16 mouse cellular contexts compared by ENCODE assay signal in genomic region chr10:77237795-77238580, GRCm38 (mm10). TPM values are rescaled to one million over a fixed set of nuclear protein-coding genes. Genes with fewer than 3 reads are reported as not detected.
DNase-seq lines count a peak whose midpoint lies in the region; ATAC-seq and TF ChIP-seq lines count a peak whose summit lies in the region.
"Had no signal": no experiment of that assay in that cellular context is flagged by ENCODE, and none has a peak within 500 bp of the region (broad histone marks: within the 10 kb centered on the region; RNA-seq: fewer than 3 reads in every experiment).

No protein-coding gene starts in this region.

- H3K4me1 ChIP-seq in heart, embryonic 10.5 days = peaks cover 25% of the 10 kb centered on the region
- H3K4me1 ChIP-seq in heart, embryonic 11.5 days (ENCODE audit: control insufficient read depth, insufficient read depth, low read length) = peaks cover 7% of the 10 kb centered on the region; the same call in 1 of the 2 replicates
- H3K4me1 ChIP-seq in lung, embryonic 15.5 days = peaks cover 29% of the 10 kb centered on the region
- H3K4me1 ChIP-seq: midbrain, embryonic 12.5 days; neural tube, embryonic 12.5 days had no signal

- no peak for DNase-seq in heart, embryonic 10.5 days (ENCODE audit: low spot score)
- DNase-seq in lung, adult 18-20 months = no peak
- DNase-seq in brain, adult 2 months (ENCODE audit: low read depth, low spot score) = peak; percentile 50
- no peak for DNase-seq in layer of hippocampus, adult 9-11 months
- DNase-seq in retina, embryonic 14.5 days (ENCODE audit: low spot score) = no peak
- DNase-seq: B cell, adult 2 months; cerebellum, adult 9-11 months; gastrocnemius, adult 2 months; kidney, postnatal 4 days had no signal

- H3K36me3 ChIP-seq in heart, embryonic 10.5 days = 0 out of 2 replicates have a peak, but pooled peaks cover 2% of the 10 kb centered on the region
- H3K36me3 ChIP-seq in heart, embryonic 11.5 days (ENCODE audit: control insufficient read depth, insufficient read depth, low read length) = no peaks in the 10 kb centered on the region
- H3K36me3 ChIP-seq in lung, embryonic 15.5 days = no peaks in the 10 kb centered on the region
- peaks cover 7% of the 10 kb centered on the region for H3K36me3 ChIP-seq in myocyte (ENCODE audit: control insufficient read depth, insufficient read depth)
- H3K36me3 ChIP-seq: embryonic facial prominence, embryonic 15.5 days; heart, embryonic 15.5 days; midbrain, embryonic 12.5 days; neural tube, embryonic 12.5 days had no signal

- H3K79me2 ChIP-seq in myocyte (ENCODE audit: control insufficient read depth, insufficient read depth) = no peaks in the 10 kb centered on the region

- H3K9ac ChIP-seq in heart, embryonic 11.5 days (ENCODE audit: low read depth, low read length) = no peak overlapping the region; the same call in 1 of the 2 replicates
- no peak overlapping the region for H3K9ac ChIP-seq in lung, embryonic 15.5 days
- H3K9ac ChIP-seq: embryonic facial prominence, embryonic 15.5 days; heart, embryonic 15.5 days; midbrain, embryonic 12.5 days; neural tube, embryonic 12.5 days had no signal

- no peaks in the 10 kb centered on the region for H3K9me3 ChIP-seq in heart, embryonic 10.5 days
- H3K9me3 ChIP-seq in heart, embryonic 11.5 days (replicated peaks; ENCODE audit: control insufficient read depth, low read length) = no peaks in the 10 kb centered on the region
- no peaks in the 10 kb centered on the region for H3K9me3 ChIP-seq in lung, embryonic 15.5 days
- H3K9me3 ChIP-seq: embryonic facial prominence, embryonic 15.5 days; heart, embryonic 15.5 days; midbrain, embryonic 12.5 days had no signal

- 63% methylated on average over 16 of the region's 16 CpGs for WGBS in heart, embryonic 10.5 days
- WGBS in heart, embryonic 11.5 days (ENCODE audit: insufficient replicate concordance) = 55% methylated on average over 16 of the region's 16 CpGs
- 52% methylated on average over 16 of the region's 16 CpGs for WGBS in lung, embryonic 15.5 days

- H3K27ac ChIP-seq in heart, embryonic 10.5 days = 0 out of 2 replicates have a peak overlapping the region, but pooled peaks have one; percentile 24
- H3K27ac ChIP-seq in heart, embryonic 11.5 days (ENCODE audit: low read depth, low read length) = no peak overlapping the region
- peak overlapping the region; percentile 63 for H3K27ac ChIP-seq in lung, embryonic 15.5 days
- H3K27ac ChIP-seq: embryonic facial prominence, embryonic 15.5 days; gastrocnemius, adult 2 months; heart, embryonic 15.5 days; midbrain, embryonic 12.5 days; neural tube, embryonic 12.5 days had no signal

- ATAC-seq in heart, embryonic 11.5 days (replicated peaks; ENCODE audit: insufficient number of reproducible peaks, low FRiP score, low TSS enrichment) = no peak
- ATAC-seq in lung, embryonic 15.5 days (ENCODE audit: borderline replicate concordance, extremely low read depth, low FRiP score, low TSS enrichment) = no peak

- TF ChIP-seq POLR2A in myocyte (IDR thresholded peaks at IDR 0.05; ENCODE audit: insufficient read length, low read depth) = no peak

- no peak overlapping the region for H3K4me2 ChIP-seq in heart, embryonic 11.5 days
- no peak overlapping the region for H3K4me2 ChIP-seq in lung, embryonic 15.5 days
- H3K4me2 ChIP-seq in myocyte (ENCODE audit: low read depth) = peak overlapping the region; percentile 27
- H3K4me2 ChIP-seq: embryonic facial prominence, embryonic 15.5 days; heart, embryonic 15.5 days; midbrain, embryonic 12.5 days; neural tube, embryonic 12.5 days had no signal

- H3K27me3 ChIP-seq in heart, embryonic 10.5 days (ENCODE audit: insufficient read depth, poor library complexity, severe bottlenecking) = peaks cover 4% of the 10 kb centered on the region; the same call in 1 of the 2 replicates
- H3K27me3 ChIP-seq in heart, embryonic 11.5 days (ENCODE audit: control insufficient read depth, insufficient read depth, low read length) = no peaks in the 10 kb centered on the region
- no peaks in the 10 kb centered on the region for H3K27me3 ChIP-seq in lung, embryonic 15.5 days
- no peaks in the 10 kb centered on the region for H3K27me3 ChIP-seq in myocyte (ENCODE audit: control insufficient read depth, insufficient read depth, insufficient read length)
- H3K27me3 ChIP-seq: embryonic facial prominence, embryonic 15.5 days; heart, embryonic 15.5 days; midbrain, embryonic 12.5 days; neural tube, embryonic 12.5 days had no signal

- no peak overlapping the region for H3ac ChIP-seq in myocyte (ENCODE audit: control insufficient read depth, insufficient read length)

- H3K4me3 ChIP-seq in heart, embryonic 10.5 days = no peak overlapping the region
- H3K4me3 ChIP-seq in heart, embryonic 11.5 days (ENCODE audit: low read depth, low read length) = no peak overlapping the region
- no peak overlapping the region for H3K4me3 ChIP-seq in lung, embryonic 15.5 days
- no peak overlapping the region for H3K4me3 ChIP-seq in myocyte
- H3K4me3 ChIP-seq: embryonic facial prominence, embryonic 15.5 days; gastrocnemius, adult 2 months; heart, embryonic 15.5 days; midbrain, embryonic 12.5 days; neural tube, embryonic 12.5 days had no signal

TF ChIP-seq in myocyte, 11 proteins besides CTCF, POLR2A, EP300 and RAD21:
- TF ChIP-seq TCF12 (IDR thresholded peaks at IDR 0.05; ENCODE audit: insufficient read depth, poor library complexity, severe bottlenecking) = no peak
- no peak for TF ChIP-seq MAX (IDR thresholded peaks at IDR 0.05; ENCODE audit: low read depth)
- TF ChIP-seq MYOG (IDR thresholded peaks at IDR 0.05; ENCODE audit: control insufficient read depth in 1 of 3, insufficient read depth in 1 of 3, insufficient read length in 2 of 3, low read depth in 2 of 3) = no peak
- no peak for TF ChIP-seq REST (IDR thresholded peaks at IDR 0.05; ENCODE audit: insufficient read depth, insufficient read length)
- no peak for TF ChIP-seq MYOD1 (IDR thresholded peaks at IDR 0.05; ENCODE audit: control insufficient read depth in 1 of 3, insufficient read length in 2 of 3, low read depth in 2 of 3)
- no peak for TF ChIP-seq CEBPB (IDR thresholded peaks at IDR 0.05; ENCODE audit: insufficient read depth, poor library complexity, severe bottlenecking)
- TF ChIP-seq TCF3 (IDR thresholded peaks at IDR 0.05; ENCODE audit: insufficient read length, low read depth) = no peak
- no peak for TF ChIP-seq USF1 (IDR thresholded peaks at IDR 0.05; ENCODE audit: low read depth)
- no peak for TF ChIP-seq POLR2AphosphoS2 (IDR thresholded peaks at IDR 0.05; ENCODE audit: insufficient read length, low read depth)
- no peak for TF ChIP-seq E2F4 (IDR thresholded peaks at IDR 0.05; ENCODE audit: insufficient read depth)
- TF ChIP-seq SRF (IDR thresholded peaks at IDR 0.05; ENCODE audit: control insufficient read depth, insufficient read length, low read depth) = no peak

RNA-seq across cellular contexts. Expression of gene Pofut2, which starts 21.0 kb away (rescaled TPM):
- 119 and 137 TPM in 2 replicates for polyA plus RNA-seq in heart, embryonic 10.5 days (2016; fragmentation: Nextera tagmentation; extraction: Ambion mirVana)
- polyA plus RNA-seq in heart, embryonic 11.5 days (2014; fragmentation: Nextera tagmentation; extraction: Ambion mirVana) = 118 and 133 TPM in 2 replicates
- polyA plus RNA-seq in lung, embryonic 15.5 days (2015; fragmentation: Nextera tagmentation; extraction: Ambion mirVana) = 128 and 139 TPM in 2 replicates
- 89.9 TPM for polyA plus RNA-seq in myocyte (2012; fragmentation: generic; extraction: Trizol)
